Mouse (Mus musculus): Measurements from ENCODE around the gene Syt14.

DNA sequence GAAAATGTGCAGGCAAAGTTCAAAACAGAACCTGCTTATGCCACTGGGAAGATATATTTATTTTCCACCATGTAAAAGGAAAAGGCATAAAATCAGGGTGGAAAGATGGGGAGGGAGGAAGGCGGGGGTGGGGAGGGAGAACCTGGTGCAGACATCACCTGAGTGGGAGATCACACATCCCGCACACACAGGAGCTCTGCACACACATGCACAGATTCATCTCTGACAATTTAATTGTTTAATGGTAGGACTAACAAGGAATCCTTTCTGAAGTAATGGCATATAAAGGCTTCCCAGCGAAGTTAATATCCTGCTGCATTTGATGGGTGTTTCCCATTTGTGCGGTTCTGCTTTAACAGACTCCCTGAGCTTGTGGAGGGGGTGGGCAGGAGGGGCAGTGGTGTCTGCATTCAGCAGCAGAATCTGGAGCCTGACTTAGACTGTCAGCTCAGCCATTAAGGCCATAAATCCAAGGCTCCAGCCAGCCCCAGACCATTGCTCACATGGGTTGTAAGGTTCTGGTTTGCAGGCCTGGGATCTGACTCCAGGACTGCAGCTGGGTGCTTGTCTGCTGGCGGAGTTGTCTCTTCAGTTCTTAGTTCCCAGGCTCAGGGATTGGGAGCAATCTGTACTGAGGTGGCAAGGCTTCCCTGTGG is 174.1 kb downstream of the Syt14 start:
- TF ChIP-seq ZC3H11A (IDR thresholded peaks at IDR 0.05; ENCODE audit: borderline replicate concordance, low read depth, low read length) = no peak
- TF ChIP-seq HCFC1 (IDR thresholded peaks at IDR 0.05; ENCODE audit: borderline replicate concordance, insufficient read depth, low read length) = no peak

All from ES-E14 (cell line).